Comparison of ENCODE assay signal across 11 mouse cellular contexts in the genomic region with DNA sequence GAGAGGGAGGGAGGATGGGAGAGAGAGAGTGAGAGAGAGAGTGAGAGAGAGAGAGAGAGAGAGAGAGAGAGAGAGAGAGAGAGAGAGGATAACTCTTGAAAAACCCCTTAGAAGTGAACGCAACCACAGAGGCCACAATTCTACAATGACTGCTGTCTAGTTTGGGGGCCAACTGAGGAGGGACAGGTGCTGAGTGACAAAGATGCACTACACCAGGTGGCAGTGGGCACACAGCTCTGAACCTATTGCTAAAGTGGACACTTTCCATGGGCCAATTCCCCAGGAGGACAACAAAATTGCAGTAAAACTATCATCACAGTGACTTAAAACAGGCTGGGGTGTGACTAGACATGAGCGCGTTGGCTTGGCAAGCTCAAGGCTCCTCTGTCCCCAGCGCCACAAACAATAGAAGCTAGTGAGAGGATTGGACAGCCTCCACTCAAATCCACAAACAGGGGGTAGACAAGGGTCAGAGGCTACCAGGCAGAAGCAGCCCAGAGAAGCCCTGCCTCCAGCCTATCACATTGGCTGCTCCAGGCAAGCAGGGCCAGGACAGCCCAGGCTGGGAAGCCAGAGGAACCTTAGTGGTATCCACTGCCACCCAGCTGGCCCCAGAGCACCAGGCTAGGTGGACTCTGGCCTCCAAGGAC.
DNase-seq lines count a peak whose midpoint lies in the region; ATAC-seq lines count a peak whose summit lies in the region.
"Had no signal": no experiment of that assay in that cellular context is flagged by ENCODE, and none has a peak within 500 bp of the region (broad histone marks: within the 10 kb centered on the region; RNA-seq: fewer than 3 reads in every experiment).

No protein-coding gene starts in this region.

- peaks cover 29% of the 10 kb centered on the region for H3K27me3 ChIP-seq in forebrain, embryonic 10.5 days (ENCODE audit: poor library complexity, severe bottlenecking)
- no peaks in the 10 kb centered on the region for H3K27me3 ChIP-seq in forebrain, embryonic 11.5 days (ENCODE audit: control insufficient read depth, insufficient read depth, low read length)
- no peaks in the 10 kb centered on the region for H3K27me3 ChIP-seq in midbrain, embryonic 10.5 days (ENCODE audit: low read depth, poor library complexity, severe bottlenecking)
- H3K27me3 ChIP-seq in midbrain, embryonic 16.5 days (ENCODE audit: control insufficient read depth, insufficient read depth, low read depth, low read length): no peaks in the 10 kb centered on the region
- peaks cover 5% of the 10 kb centered on the region; the same call in 1 of the 2 replicates for H3K27me3 ChIP-seq in limb, embryonic 12.5 days
- H3K27me3 ChIP-seq in neural tube, embryonic 15.5 days (replicated peaks): no peaks in the 10 kb centered on the region

- H3K36me3 ChIP-seq in forebrain, embryonic 10.5 days (replicated peaks): no peaks in the 10 kb centered on the region
- no peaks in the 10 kb centered on the region for H3K36me3 ChIP-seq in forebrain, embryonic 11.5 days (ENCODE audit: control insufficient read depth, insufficient read depth, low read length)
- no peaks in the 10 kb centered on the region for H3K36me3 ChIP-seq in midbrain, embryonic 10.5 days
- H3K36me3 ChIP-seq in midbrain, embryonic 16.5 days (ENCODE audit: control insufficient read depth, insufficient read depth, low read length): no peaks in the 10 kb centered on the region
- no peaks in the 10 kb centered on the region for H3K36me3 ChIP-seq in limb, embryonic 12.5 days
- H3K36me3 ChIP-seq in neural tube, embryonic 15.5 days: no peaks in the 10 kb centered on the region
- H3K36me3 ChIP-seq: G1E had no signal

- no peak for DNase-seq in forebrain, embryonic 10.5 days (ENCODE audit: extremely low spot score, low spot score)
- DNase-seq in forebrain, embryonic 11.5 days (ENCODE audit: low spot score): no peak
- no peak for DNase-seq in midbrain, embryonic 10.5 days (ENCODE audit: low spot score)
- DNase-seq in layer of hippocampus, adult 9-10 months (ENCODE audit: low spot score): no peak
- DNase-seq in c-Kit-positive CD71-positive TER-119-positive erythroid progenitor cells, embryonic 14.5 days (ENCODE audit: low spot score): no peak
- DNase-seq: kidney, postnatal 36 days; spleen, adult 18-20 months had no signal

- no peak overlapping the region for H3K4me3 ChIP-seq in forebrain, embryonic 10.5 days
- H3K4me3 ChIP-seq in forebrain, embryonic 11.5 days (ENCODE audit: low read depth, low read length): no peak overlapping the region
- H3K4me3 ChIP-seq in midbrain, embryonic 10.5 days: no peak overlapping the region
- no peak overlapping the region for H3K4me3 ChIP-seq in midbrain, embryonic 16.5 days (ENCODE audit: low read depth, low read length)
- H3K4me3 ChIP-seq in limb, embryonic 12.5 days (replicated peaks): no peak overlapping the region
- H3K4me3 ChIP-seq in neural tube, embryonic 15.5 days (replicated peaks): no peak overlapping the region

- H3K27ac ChIP-seq in forebrain, embryonic 10.5 days: peak overlapping the region; percentile 31
- no peak overlapping the region for H3K27ac ChIP-seq in forebrain, embryonic 11.5 days (ENCODE audit: low read depth, low read length)
- H3K27ac ChIP-seq in midbrain, embryonic 10.5 days (replicated peaks): peak overlapping the region; percentile 75
- H3K27ac ChIP-seq in midbrain, embryonic 16.5 days (ENCODE audit: low read length): no peak overlapping the region
- H3K27ac ChIP-seq in limb, embryonic 12.5 days: peak overlapping the region; percentile 25; the same call in 1 of the 2 replicates
- peak overlapping the region; percentile 63 for H3K27ac ChIP-seq in neural tube, embryonic 15.5 days (replicated peaks)

- H3K9me3 ChIP-seq in forebrain, embryonic 10.5 days: no peaks in the 10 kb centered on the region
- no peaks in the 10 kb centered on the region for H3K9me3 ChIP-seq in forebrain, embryonic 11.5 days (ENCODE audit: control insufficient read depth, low read length)
- H3K9me3 ChIP-seq in midbrain, embryonic 10.5 days (replicated peaks): no peaks in the 10 kb centered on the region
- H3K9me3 ChIP-seq in midbrain, embryonic 16.5 days (replicated peaks; ENCODE audit: control insufficient read depth, low read length, poor library complexity, severe bottlenecking): no peaks in the 10 kb centered on the region
- H3K9me3 ChIP-seq in limb, embryonic 12.5 days: no peaks in the 10 kb centered on the region
- no peaks in the 10 kb centered on the region for H3K9me3 ChIP-seq in neural tube, embryonic 15.5 days (replicated peaks)
- H3K9me3 ChIP-seq: G1E had no signal

- H3K9ac ChIP-seq in forebrain, embryonic 11.5 days (ENCODE audit: low read length): no peak overlapping the region
- no peak overlapping the region for H3K9ac ChIP-seq in midbrain, embryonic 16.5 days (ENCODE audit: low read depth, low read length)
- H3K9ac ChIP-seq in limb, embryonic 12.5 days (replicated peaks): no peak overlapping the region
- no peak overlapping the region for H3K9ac ChIP-seq in neural tube, embryonic 15.5 days (replicated peaks)

- WGBS in forebrain, embryonic 10.5 days: 82% methylated on average over 4 of the region's 4 CpGs
- 74% methylated on average over 4 of the region's 4 CpGs for WGBS in forebrain, embryonic 11.5 days
- WGBS in midbrain, embryonic 10.5 days: 81% methylated on average over 4 of the region's 4 CpGs
- 54% methylated on average over 4 of the region's 4 CpGs for WGBS in midbrain, embryonic 16.5 days
- 69% methylated on average over 4 of the region's 4 CpGs for WGBS in limb, embryonic 12.5 days
- 28% methylated on average over 4 of the region's 4 CpGs for WGBS in neural tube, embryonic 15.5 days

- H3K4me2 ChIP-seq in forebrain, embryonic 11.5 days (ENCODE audit: low read depth, low read length, severe bottlenecking): no peak overlapping the region
- no peak overlapping the region for H3K4me2 ChIP-seq in midbrain, embryonic 16.5 days (ENCODE audit: low read length)
- H3K4me2 ChIP-seq in limb, embryonic 12.5 days: no peak overlapping the region
- no peak overlapping the region for H3K4me2 ChIP-seq in neural tube, embryonic 15.5 days

- no peak for ATAC-seq in forebrain, embryonic 11.5 days (replicated peaks; ENCODE audit: low FRiP score)
- ATAC-seq in midbrain, embryonic 16.5 days: no peak
- 0 out of 2 replicates have a peak, but pooled peaks have one; percentile 23 for ATAC-seq in limb, embryonic 12.5 days (ENCODE audit: insufficient number of reproducible peaks, insufficient read depth, low FRiP score, low TSS enrichment, low read depth)
- peak; percentile 4; the same call in 1 of the 2 replicates for ATAC-seq in neural tube, embryonic 15.5 days (ENCODE audit: low FRiP score)

- H3K4me1 ChIP-seq in forebrain, embryonic 10.5 days: peaks cover 72% of the 10 kb centered on the region
- peaks cover 23% of the 10 kb centered on the region for H3K4me1 ChIP-seq in forebrain, embryonic 11.5 days (replicated peaks; ENCODE audit: control insufficient read depth, insufficient read depth, low read length)
- peaks cover 65% of the 10 kb centered on the region for H3K4me1 ChIP-seq in midbrain, embryonic 10.5 days
- H3K4me1 ChIP-seq in midbrain, embryonic 16.5 days (ENCODE audit: control insufficient read depth, insufficient read depth, low read length): peaks cover 14% of the 10 kb centered on the region
- H3K4me1 ChIP-seq in limb, embryonic 12.5 days (replicated peaks): peaks cover 27% of the 10 kb centered on the region
- peaks cover 43% of the 10 kb centered on the region for H3K4me1 ChIP-seq in neural tube, embryonic 15.5 days

Comparison
In these comparisons a context has a peak if more than half of its experiments do, and no peak if none do; other contexts are left out.
1. H3K27ac ChIP-seq: peak in forebrain, embryonic 10.5 days (single experiment), midbrain, embryonic 10.5 days (single experiment), limb, embryonic 12.5 days (single experiment) and neural tube, embryonic 15.5 days (single experiment); none in forebrain, embryonic 11.5 days (single experiment) and midbrain, embryonic 16.5 days (single experiment).
2. ATAC-seq: peak in limb, embryonic 12.5 days (single experiment) and neural tube, embryonic 15.5 days (single experiment); none in forebrain, embryonic 11.5 days (single experiment) and midbrain, embryonic 16.5 days (single experiment).